Mouse (Mus musculus) cerebellum, adult 2 months (tissue): ENCODE measurements around the gene Agtr1a. TPM values are rescaled to one million over a fixed set of nuclear protein-coding genes. Genes with fewer than 3 reads are reported as not detected.
A peak's percentile ranks its signal among the peaks of the same experiment; 100 is the strongest.

Experiments used
- DNase-seq, 2 experiments: peaks; one replicate each; pipeline ENCODE4 v3.0.0; 2021
- H3K27ac ChIP-seq: fragments of 200-500 bp; 2 replicates; pipeline ENCODE4 v1.5.1; 2012; ENCODE audit warnings: low read length, control low read depth, inconsistent platforms; ENCODE audit not compliant: insufficient read depth
- H3K27me3 ChIP-seq: fragments of 200-500 bp; 2 replicates; pipeline ENCODE4 v1.6.1; 2012; ENCODE audit warnings: inconsistent platforms, mild to moderate bottlenecking, low read length, moderate library complexity; ENCODE audit not compliant: control insufficient read depth, insufficient read depth
- H3K4me1 ChIP-seq: fragments of 200-500 bp; 2 replicates; pipeline ENCODE4 v1.6.1; 2011; ENCODE audit warnings: low read length; ENCODE audit not compliant: control insufficient read depth, insufficient read depth
- H3K4me3 ChIP-seq: fragments of 200-500 bp; replicated peaks from 2 replicates; pipeline ENCODE3; 2011; ENCODE audit warnings: mild to moderate bottlenecking, low read depth, low read length, control low read depth; ENCODE audit not compliant: insufficient read depth
- CTCF ChIP-seq: fragments of 200-500 bp; IDR thresholded peaks from 2 replicates; pipeline ENCODE4 v1.5.1; 2011; ENCODE audit warnings: low read depth, mild to moderate bottlenecking, control low read depth, low read length, moderate library complexity, borderline replicate concordance; ENCODE audit not compliant: insufficient read depth
- POLR2A ChIP-seq: fragments of 200-500 bp; IDR thresholded peaks from 2 replicates; pipeline ENCODE4 v1.6.1; 2011; ENCODE audit warnings: low read length, control low read depth, borderline replicate concordance; ENCODE audit not compliant: insufficient read depth
- WGBS: fragments of 180-500 bp; shearing (Covaris S2); methylation state at CpG from one replicate; pipeline ENCODE4 v1.1.7; 2018; 5-methylcytosine and 5-hydroxymethylcytosine counted together
- polyA plus RNA-seq: library from polyadenylated mRNA; depleted of rRNA; stranded (reverse); fragments of >200 nt; gene quantifications from 2 replicates; pipeline ENCODE4 v1.2.3, GENCODE M21; 2012; rRNA removed

Gene Agtr1a
- polyA plus RNA-seq, 1 experiment, result 0.46 TPM

DNA sequence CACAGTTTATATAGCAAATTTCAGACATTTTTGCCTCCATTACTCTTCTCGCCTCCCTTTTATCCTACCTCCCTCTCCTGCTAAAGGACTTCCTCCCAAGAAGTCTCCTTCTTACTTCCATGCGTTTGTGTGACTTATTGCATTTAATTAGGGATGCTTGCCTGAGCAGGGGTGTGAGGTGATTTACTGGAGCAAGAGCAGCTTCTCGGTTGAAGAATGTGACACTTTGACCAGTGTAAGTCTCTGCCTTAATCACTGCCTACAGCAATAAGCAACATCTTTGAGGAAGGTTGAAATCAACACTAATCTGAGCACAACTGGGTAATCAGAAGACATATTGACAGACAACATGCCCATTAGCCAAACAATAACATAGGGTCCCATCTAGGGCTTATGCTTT is 67.6 kb downstream of the Agtr1a start:
- no peaks in the 10 kb centered on the region for H3K4me1 ChIP-seq
- H3K27me3 ChIP-seq, result no peaks in the 10 kb centered on the region
- DNase-seq, result no peak
- H3K27ac ChIP-seq, result no peak overlapping the region
- 70% methylated on average over 3 of the region's 3 CpGs for WGBS
- H3K4me3 ChIP-seq, result no peak overlapping the region
- TF ChIP-seq CTCF, result no peak
- no peak for TF ChIP-seq POLR2A

DNA sequence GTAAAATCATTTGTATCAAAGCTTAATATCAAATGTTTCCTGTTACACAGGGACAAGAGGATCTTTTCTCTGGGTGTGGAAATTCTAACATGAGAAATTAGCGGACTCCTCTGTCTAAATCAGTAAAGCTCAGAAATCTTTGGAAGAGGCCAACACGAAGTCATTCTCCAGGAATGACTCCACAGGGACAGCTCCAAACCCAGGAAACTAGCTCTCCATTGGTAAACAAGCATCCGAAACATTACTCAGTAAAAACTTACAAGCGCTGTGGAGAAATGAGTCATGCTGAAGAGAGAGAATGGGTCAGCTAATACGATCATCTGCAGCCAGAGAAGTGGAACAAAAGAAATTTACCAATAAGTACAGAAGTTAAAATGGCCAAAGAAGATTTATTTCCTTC is 82.4 kb downstream of the Agtr1a start:
- no peak for TF ChIP-seq POLR2A
- TF ChIP-seq CTCF, result no peak
- H3K4me3 ChIP-seq, result no peak overlapping the region
- WGBS, result 86% methylated on average over 5 of the region's 5 CpGs
- no peak overlapping the region for H3K27ac ChIP-seq
- no peaks in the 10 kb centered on the region for H3K4me1 ChIP-seq
- no peaks in the 10 kb centered on the region for H3K27me3 ChIP-seq
- no peak for DNase-seq

DNA sequence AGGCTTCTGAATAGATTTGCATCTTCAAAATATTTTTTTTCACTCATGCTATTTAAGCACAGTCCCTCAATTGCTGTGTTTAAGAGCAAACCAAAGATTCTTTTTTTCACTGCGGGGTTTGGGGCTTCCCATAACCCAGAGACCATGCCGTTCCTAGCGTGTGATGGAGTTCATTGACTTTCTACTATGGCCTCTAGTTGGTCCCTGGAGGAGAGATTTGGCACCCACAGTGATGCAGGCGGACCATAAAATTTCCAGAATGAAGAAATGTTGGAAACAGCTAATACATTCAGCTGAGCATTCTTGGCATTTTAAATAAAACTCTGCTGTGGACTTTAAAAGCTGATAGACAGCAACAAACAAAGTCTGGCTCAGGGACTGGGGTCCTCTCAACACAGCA is 90.8 kb downstream of the Agtr1a start:
- WGBS, result 46% methylated on average over 4 of the region's 4 CpGs
- no peak overlapping the region for H3K27ac ChIP-seq
- no peaks in the 10 kb centered on the region for H3K27me3 ChIP-seq
- DNase-seq, result peak in 1 of 2 experiments; percentile 15
- TF ChIP-seq POLR2A, result no peak
- TF ChIP-seq CTCF, result no peak
- H3K4me1 ChIP-seq, result no peaks in the 10 kb centered on the region
- H3K4me3 ChIP-seq, result no peak overlapping the region

DNA sequence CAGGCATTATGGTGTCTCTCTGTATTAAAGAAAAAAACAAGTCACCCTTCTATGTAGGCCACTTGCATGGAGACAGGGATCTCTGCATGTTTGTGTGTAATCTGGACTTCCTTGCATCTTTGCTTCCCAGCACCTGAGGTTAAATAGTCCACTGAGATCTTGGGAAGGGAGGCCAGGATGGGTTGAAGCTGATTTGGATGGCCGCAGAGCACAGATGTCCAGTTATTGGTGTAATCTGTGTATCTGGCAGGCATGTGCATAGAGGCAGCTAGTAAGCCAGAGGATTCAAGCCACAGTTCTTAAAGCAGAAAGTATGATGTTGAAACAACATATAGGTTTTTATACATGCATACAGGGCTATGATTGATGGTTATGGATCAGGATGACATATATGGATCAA is 91.2 kb downstream of the Agtr1a start:
- TF ChIP-seq CTCF (no peak), POLR2A (no peak)
- no peaks in the 10 kb centered on the region for H3K27me3 ChIP-seq
- 23% methylated on average over 1 of the region's 1 CpGs for WGBS
- H3K27ac ChIP-seq, result no peak overlapping the region
- H3K4me3 ChIP-seq, result no peak overlapping the region
- peak; percentile 32 to 69 for DNase-seq
- H3K4me1 ChIP-seq, result no peaks in the 10 kb centered on the region

Other genes starting within 250 kb of the Agtr1a start
- 5.6 and 7.3 TPM in 2 replicates for gene Mboat1, start 200.0 kb upstream of the Agtr1a start, polyA plus RNA-seq
- gene Uqcrfs1, start 208.9 kb downstream of the Agtr1a start, polyA plus RNA-seq, result 229 and 242 TPM in 2 replicates